Mouse (Mus musculus) liver, adult 2 months (tissue): ENCODE measurements around the gene Gli1. TPM values are rescaled to one million over a fixed set of nuclear protein-coding genes. Genes with fewer than 3 reads are reported as not detected.

Experiments used
- DNase-seq: peaks from one replicate; pipeline ENCODE4 v3.0.0-alpha.2; 2011; ENCODE audit warnings: low read depth, low spot score; ENCODE audit errors: extremely low read depth
- H3K27ac ChIP-seq: fragments of 200-500 bp; replicated peaks from 2 replicates; pipeline ENCODE4 v1.5.1; 2012; ENCODE audit warnings: low read depth, mild to moderate bottlenecking, control low read depth, inconsistent platforms, low read length; ENCODE audit not compliant: insufficient read depth
- H3K27me3 ChIP-seq: fragments of 200-500 bp; 2 replicates; pipeline ENCODE4 v1.6.1; 2012; ENCODE audit warnings: mild to moderate bottlenecking, moderate library complexity, low read length, inconsistent platforms; ENCODE audit not compliant: control insufficient read depth, insufficient read depth
- H3K36me3 ChIP-seq: fragments of 200-500 bp; 2 replicates; pipeline ENCODE4 v1.6.1; 2012; ENCODE audit warnings: low read length, inconsistent platforms; ENCODE audit not compliant: control insufficient read depth, insufficient read depth
- H3K4me1 ChIP-seq: fragments of 200-500 bp; 2 replicates; pipeline ENCODE4 v1.6.1; 2011; ENCODE audit warnings: low read length; ENCODE audit not compliant: control insufficient read depth, insufficient read depth
- H3K4me3 ChIP-seq: fragments of 200-500 bp; 2 replicates; pipeline ENCODE4 v1.5.1; 2011; ENCODE audit warnings: low read depth, mild to moderate bottlenecking, control low read depth, low read length, moderate library complexity; ENCODE audit not compliant: insufficient read depth
- H3K79me2 ChIP-seq: fragments of 200-500 bp; 2 replicates; pipeline ENCODE4 v1.6.1; 2012; ENCODE audit warnings: inconsistent platforms, mild to moderate bottlenecking, low read length, moderate library complexity; ENCODE audit not compliant: control insufficient read depth, insufficient read depth
- H3K9ac ChIP-seq: fragments of 200-500 bp; 2 replicates; pipeline ENCODE4 v1.6.1; 2012; ENCODE audit warnings: low read depth, mild to moderate bottlenecking, control low read depth, inconsistent platforms, low read length
- CTCF ChIP-seq: fragments of 200-500 bp; IDR thresholded peaks from 2 replicates; pipeline ENCODE4 v1.5.1; 2011; ENCODE audit warnings: low read depth, low read length, control low read depth
- POLR2A ChIP-seq: fragments of 200-500 bp; IDR thresholded peaks from 2 replicates; pipeline ENCODE4 v1.6.1; 2011; ENCODE audit warnings: low read length, control low read depth; ENCODE audit not compliant: insufficient read depth; ENCODE audit errors: extremely low read depth
- WGBS: fragments of 180-500 bp; shearing (Covaris S2); methylation state at CpG from one replicate; pipeline ENCODE4 v1.1.7; 2018; 5-methylcytosine and 5-hydroxymethylcytosine counted together
- polyA plus RNA-seq: library from polyadenylated mRNA; depleted of rRNA; stranded (reverse); fragments of >200 nt; gene quantifications from 2 replicates; pipeline ENCODE4 v1.2.3, GENCODE M21; 2012; rRNA removed
- total RNA-seq: library from RNA; depleted of rRNA; stranded (reverse); fragments of >200 nt; gene quantifications from 2 replicates; pipeline ENCODE4 v1.2.3, GENCODE M21; 2014; rRNA removed

Gene Gli1
- total and polyA plus RNA-seq, 2 experiments, result 0.04 TPM; not detected in 1

GRCm38 (mm10) chr10:127284724-127285500 lies 56.9 kb downstream of the Gli1 start:
- 89% methylated on average over 11 of the region's 11 CpGs for WGBS
- no peak overlapping the region for H3K9ac ChIP-seq
- H3K4me1 ChIP-seq, result peaks cover 17% of the 10 kb centered on the region
- H3K36me3 ChIP-seq, result peaks cover 31% of the 10 kb centered on the region
- peaks cover 19% of the 10 kb centered on the region; the same call in 1 of the 2 replicates for H3K79me2 ChIP-seq
- no peak overlapping the region for H3K4me3 ChIP-seq
- DNase-seq, result no peak
- TF ChIP-seq CTCF (no peak), POLR2A (no peak)
- H3K27me3 ChIP-seq, result no peaks in the 10 kb centered on the region
- H3K27ac ChIP-seq, result no peak overlapping the region

GRCm38 (mm10) chr10:127284105-127284622 lies 57.6 kb downstream of the Gli1 start:
- DNase-seq, result no peak
- peaks cover 34% of the 10 kb centered on the region for H3K36me3 ChIP-seq
- H3K9ac ChIP-seq, result no peak overlapping the region
- peaks cover 13% of the 10 kb centered on the region for H3K4me1 ChIP-seq
- no peak overlapping the region for H3K27ac ChIP-seq
- H3K4me3 ChIP-seq, result no peak overlapping the region
- WGBS, result 97% methylated on average over 7 of the region's 7 CpGs
- TF ChIP-seq POLR2A (no peak), CTCF (no peak)
- H3K79me2 ChIP-seq, result peaks cover 19% of the 10 kb centered on the region; the same call in 1 of the 2 replicates
- no peaks in the 10 kb centered on the region for H3K27me3 ChIP-seq

GRCm38 (mm10) chr10:127282620-127283215 lies 59.1 kb downstream of the Gli1 start:
- no peak overlapping the region for H3K9ac ChIP-seq
- peak; percentile 60 for DNase-seq
- H3K4me3 ChIP-seq, result no peak overlapping the region
- H3K27me3 ChIP-seq, result no peaks in the 10 kb centered on the region
- peaks cover 13% of the 10 kb centered on the region for H3K4me1 ChIP-seq
- TF ChIP-seq POLR2A (no peak), CTCF (no peak)
- 31% methylated on average over 13 of the region's 13 CpGs for WGBS
- peaks cover 43% of the 10 kb centered on the region for H3K36me3 ChIP-seq
- peaks cover 19% of the 10 kb centered on the region; the same call in 1 of the 2 replicates for H3K79me2 ChIP-seq
- peak overlapping the region; percentile 22; the same call in 1 of the 2 replicates for H3K27ac ChIP-seq

GRCm38 (mm10) chr10:127281316-127281715 lies 60.5 kb downstream of the Gli1 start:
- no peak for TF ChIP-seq CTCF
- H3K4me3 ChIP-seq, result no peak overlapping the region
- no peaks in the 10 kb centered on the region for H3K27me3 ChIP-seq
- H3K4me1 ChIP-seq, result no peaks in the 10 kb centered on the region
- no peak overlapping the region for H3K27ac ChIP-seq
- peaks cover 6% of the 10 kb centered on the region; the same call in 1 of the 2 replicates for H3K79me2 ChIP-seq
- 68% methylated on average over 8 of the region's 8 CpGs for WGBS
- H3K36me3 ChIP-seq, result peaks cover 54% of the 10 kb centered on the region
- H3K9ac ChIP-seq, result no peak overlapping the region
- no peak for DNase-seq

Other genes starting within 250 kb of the Gli1 start
- gene Os9, start 220.8 kb downstream of the Gli1 start, total RNA-seq, result 130 TPM in 2 replicates
- gene Os9, start 220.8 kb downstream of the Gli1 start, polyA plus RNA-seq, result 128 and 130 TPM in 2 replicates
- gene B4galnt1, start 176.7 kb downstream of the Gli1 start, total RNA-seq, result 21.9 and 36.3 TPM in 2 replicates
- gene B4galnt1, start 176.7 kb downstream of the Gli1 start, polyA plus RNA-seq, result 85.0 and 89.8 TPM in 2 replicates
- 1.3 and 3.1 TPM in 2 replicates for gene Slc26a10, start 161.3 kb downstream of the Gli1 start, total RNA-seq
- gene Slc26a10, start 161.3 kb downstream of the Gli1 start, polyA plus RNA-seq, result 4.1 and 5.8 TPM in 2 replicates
- 0.83 and 0.87 TPM in 2 replicates for gene Arhgef25, start 151.9 kb downstream of the Gli1 start, total RNA-seq
- gene Arhgef25, start 151.9 kb downstream of the Gli1 start, polyA plus RNA-seq, result 0.91 and 1.4 TPM in 2 replicates
- gene Dtx3, start 146.2 kb downstream of the Gli1 start, total RNA-seq, result 1.5 and 1.8 TPM in 2 replicates
- 5.2 and 10.0 TPM in 2 replicates for gene Dtx3, start 146.2 kb downstream of the Gli1 start, polyA plus RNA-seq
- gene Pip4k2c, start 130.4 kb downstream of the Gli1 start, total RNA-seq, result 8.9 and 10.7 TPM in 2 replicates
- 13.0 and 13.9 TPM in 2 replicates for gene Pip4k2c, start 130.4 kb downstream of the Gli1 start, polyA plus RNA-seq
- gene Kif5a, start 78.6 kb downstream of the Gli1 start, total RNA-seq, result 0.55 and 0.74 TPM in 2 replicates
- 5.0 and 10.7 TPM in 2 replicates for gene Kif5a, start 78.6 kb downstream of the Gli1 start, polyA plus RNA-seq
- gene Dctn2, start 75.6 kb downstream of the Gli1 start, total RNA-seq, result 71.3 and 78.5 TPM in 2 replicates
- 122 and 132 TPM in 2 replicates for gene Dctn2, start 75.6 kb downstream of the Gli1 start, polyA plus RNA-seq
- 1.0 and 2.6 TPM in 2 replicates for gene Mbd6, start 53.0 kb downstream of the Gli1 start, total RNA-seq
- 14.4 and 19.2 TPM in 2 replicates for gene Mbd6, start 53.0 kb downstream of the Gli1 start, polyA plus RNA-seq
- gene Mars, start 30.2 kb downstream of the Gli1 start, total RNA-seq, result 59.6 and 67.3 TPM in 2 replicates
- gene Mars, start 30.2 kb downstream of the Gli1 start, polyA plus RNA-seq, result 65.6 and 70.7 TPM in 2 replicates
- 1.5 and 2.0 TPM in 2 replicates for gene Arhgap9, start 20.0 kb downstream of the Gli1 start, total RNA-seq
- gene Arhgap9, start 20.0 kb downstream of the Gli1 start, polyA plus RNA-seq, result 1.8 and 2.1 TPM in 2 replicates
- gene Inhbe, start 12.4 kb upstream of the Gli1 start, total RNA-seq, result 4.8 and 7.5 TPM in 2 replicates
- gene Inhbe, start 12.4 kb upstream of the Gli1 start, polyA plus RNA-seq, result 20.8 and 22.6 TPM in 2 replicates
- 8.2 and 18.4 TPM in 2 replicates for gene Inhbc, start 28.5 kb upstream of the Gli1 start, total RNA-seq
- 58.0 and 61.8 TPM in 2 replicates for gene Inhbc, start 28.5 kb upstream of the Gli1 start, polyA plus RNA-seq
- gene R3hdm2, start 38.4 kb upstream of the Gli1 start, total RNA-seq, result 15.8 and 17.5 TPM in 2 replicates
- 66.9 and 70.1 TPM in 2 replicates for gene R3hdm2, start 38.4 kb upstream of the Gli1 start, polyA plus RNA-seq
- gene Stac3, start 159.7 kb upstream of the Gli1 start, total RNA-seq, result 0.20 and 0.37 TPM in 2 replicates
- 0.42 and 0.49 TPM in 2 replicates for gene Stac3, start 159.7 kb upstream of the Gli1 start, polyA plus RNA-seq
- 0.09 and 0.40 TPM in 2 replicates for gene Ndufa4l2, start 173.0 kb upstream of the Gli1 start, total RNA-seq
- 4.0 and 4.4 TPM in 2 replicates for gene Ndufa4l2, start 173.0 kb upstream of the Gli1 start, polyA plus RNA-seq
- 130 and 154 TPM in 2 replicates for gene Shmt2, start 180.5 kb upstream of the Gli1 start, total RNA-seq
- gene Shmt2, start 180.5 kb upstream of the Gli1 start, polyA plus RNA-seq, result 309 and 324 TPM in 2 replicates
- gene Nxph4, start 192.6 kb upstream of the Gli1 start, total RNA-seq, result not detected in 2 replicates
- 0.05 TPM in 1 of 2 replicates, not detected in the other for gene Nxph4, start 192.6 kb upstream of the Gli1 start, polyA plus RNA-seq